Mouse (Mus musculus) left cerebral cortex, postnatal 36 days (tissue): Measurements from ENCODE around the gene Casp6. TPM values are rescaled to one million over a fixed set of nuclear protein-coding genes. Genes with fewer than 3 reads are reported as not detected.

Source experiments
- DNase-seq, 2 experiments: peaks; one replicate each; pipeline ENCODE4 v3.0.0; 2021 to 2022; ENCODE audit warnings: low spot score in 2 of 2, mixed read lengths in 1 of 2
- intact Hi-C: fragments of 180-260 bp; cut with DNase I; formaldehyde crosslinking; loops from one replicate; pipeline ENCODE4 v1.15.1; 2025
- total RNA-seq, 2 experiments: library from RNA; stranded (reverse); gene quantifications; 2 replicates each; pipeline ENCODE4 v1.2.3; 2021

Gene Casp6
- total RNA-seq, 2 experiments from 2014 or later: 4.1 TPM

DNA sequence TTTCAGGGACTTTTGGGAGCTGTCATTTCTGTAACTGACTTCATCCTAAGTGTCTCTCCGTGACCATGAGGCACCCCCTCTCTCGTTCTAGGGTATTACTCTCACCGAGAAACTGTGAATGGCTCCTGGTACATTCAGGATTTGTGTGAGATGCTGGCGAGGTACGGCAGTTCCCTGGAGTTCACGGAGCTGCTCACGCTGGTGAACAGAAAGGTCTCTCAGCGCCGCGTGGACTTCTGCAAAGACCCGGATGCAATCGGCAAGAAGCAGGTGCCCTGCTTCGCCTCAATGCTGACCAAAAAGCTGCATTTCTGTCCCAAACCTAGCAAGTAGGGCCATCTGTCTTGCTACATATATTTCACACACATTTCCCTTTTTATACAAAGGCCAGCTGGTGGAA is 12.0 kb downstream of the Casp6 start:
- no peak for DNase-seq

DNA sequence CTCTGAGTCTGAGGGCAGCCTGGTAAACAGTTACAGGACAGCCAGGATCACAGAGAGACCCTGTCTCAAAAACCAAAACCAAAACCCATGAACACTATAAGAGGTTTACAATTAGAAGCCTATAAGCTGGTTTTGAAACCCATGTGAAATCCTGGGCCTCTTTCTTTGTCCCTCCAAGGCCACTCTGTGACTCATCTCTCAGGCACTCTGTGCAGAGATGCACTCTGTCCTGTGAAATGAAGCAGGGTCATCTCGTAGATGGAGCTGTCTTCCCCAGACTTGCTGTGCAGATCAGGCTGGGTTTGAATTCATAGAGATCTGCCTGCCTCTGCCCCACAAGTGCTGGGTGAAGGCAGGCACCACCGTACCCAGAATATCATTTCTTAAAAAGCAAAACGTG is 16.2 kb downstream of the Casp6 start:
- no peak for DNase-seq
- intact Hi-C loops: loop anchor here (5.0 kb wide), 1 partner anchor 80 kb away; no protein-coding TSS in a partner anchor

More for the DNA sequence above, 12.0 kb downstream of the Casp6 start:
- intact Hi-C loops: no loop called here

DNA sequence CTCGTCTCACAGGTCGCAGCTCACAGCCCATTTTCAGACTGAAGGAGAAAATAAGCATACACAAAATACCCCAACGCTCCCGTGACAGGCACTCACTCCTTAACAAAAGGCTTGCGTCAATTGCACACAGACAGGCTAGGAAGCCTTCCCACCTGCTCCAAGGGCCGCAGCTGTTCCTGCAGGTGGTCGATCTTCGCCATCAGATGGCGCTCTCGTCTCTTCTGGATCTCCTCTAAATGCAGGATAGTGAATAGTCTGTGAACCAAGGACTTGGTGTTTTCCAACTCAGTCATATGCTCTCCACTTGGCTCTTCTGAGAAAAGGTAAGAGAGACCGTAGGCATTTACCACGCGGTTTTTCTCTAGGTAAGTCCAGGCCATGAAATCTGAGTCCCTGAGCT is 17.2 kb downstream of the Casp6 start:
- peak; percentile 76 to 78 for DNase-seq
- intact Hi-C loops: loop anchor here (1.0 to 5.0 kb wide), 2 partner anchors 79 to 161 kb away; no protein-coding TSS in a partner anchor

DNA sequence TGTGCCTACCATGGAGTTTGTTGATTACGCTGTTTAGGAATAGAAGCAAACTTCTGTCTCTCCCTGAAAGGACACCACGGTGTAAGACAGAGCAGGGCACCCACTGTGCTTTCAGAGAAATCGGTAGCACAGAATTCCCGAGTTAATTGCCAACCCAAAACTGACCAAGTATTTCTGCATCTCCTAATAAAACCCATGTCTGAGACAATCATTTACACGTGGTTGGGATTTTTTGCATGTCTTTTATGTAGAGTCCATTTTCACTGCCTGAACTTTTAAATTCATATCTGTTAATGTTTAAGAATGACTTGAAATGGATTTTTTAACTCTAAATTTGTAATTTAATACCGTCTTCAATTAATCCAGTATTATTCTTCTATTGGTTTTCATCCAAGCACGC is 22.4 kb downstream of the Casp6 start:
- intact Hi-C loops: no loop called here
- DNase-seq: no peak

DNA sequence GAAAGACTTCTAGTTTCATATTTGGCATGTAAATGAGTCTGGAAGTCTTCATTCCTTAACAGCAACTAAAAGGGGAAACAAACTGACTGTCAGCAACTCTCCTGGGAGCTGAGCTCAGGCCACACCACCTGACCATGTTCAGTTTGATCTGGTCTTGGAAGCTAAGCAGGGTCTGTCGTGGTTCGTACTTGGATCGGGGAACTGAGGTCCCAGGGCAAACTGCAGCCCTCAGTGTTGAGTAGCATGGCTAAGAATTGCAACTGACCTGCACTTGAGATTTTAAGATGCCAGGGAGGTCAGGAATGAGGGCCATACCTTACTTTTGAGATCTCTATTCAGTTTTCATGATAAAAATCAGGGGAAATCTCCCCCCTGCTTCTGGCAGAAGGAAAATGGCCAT is 24.6 kb downstream of the Casp6 start:
- intact Hi-C loops: no loop called here
- no peak for DNase-seq

DNA sequence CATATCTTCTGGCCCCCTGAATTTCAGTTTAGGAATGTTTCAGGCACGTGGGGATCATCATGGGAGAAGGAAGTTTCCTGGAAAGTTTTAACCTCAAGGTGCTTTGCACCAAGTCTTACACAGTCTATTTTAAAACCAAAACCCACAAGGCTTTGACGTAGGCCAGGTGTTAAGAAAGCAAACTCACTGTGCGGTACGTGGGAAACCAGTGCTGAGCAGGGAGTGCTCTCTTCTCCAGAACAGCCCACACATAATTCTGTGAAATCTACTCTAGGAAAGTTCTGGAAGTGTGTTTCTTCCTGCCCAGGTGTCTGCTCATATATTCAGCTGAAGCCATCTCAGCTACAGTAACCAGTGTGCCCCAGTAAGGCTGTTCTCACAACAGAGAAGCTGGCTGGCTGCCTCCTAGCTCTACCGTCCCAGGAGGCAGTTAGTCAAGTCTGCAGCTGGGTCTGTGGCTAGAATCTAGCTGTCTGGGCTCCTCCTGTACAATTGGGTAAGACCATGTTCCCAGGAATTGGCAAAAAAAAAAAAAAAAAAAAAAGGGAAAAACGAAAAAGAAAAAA is 29.1 kb downstream of the Casp6 start:
- intact Hi-C loops: no loop called here
- DNase-seq: peak; percentile 13 to 24

DNA sequence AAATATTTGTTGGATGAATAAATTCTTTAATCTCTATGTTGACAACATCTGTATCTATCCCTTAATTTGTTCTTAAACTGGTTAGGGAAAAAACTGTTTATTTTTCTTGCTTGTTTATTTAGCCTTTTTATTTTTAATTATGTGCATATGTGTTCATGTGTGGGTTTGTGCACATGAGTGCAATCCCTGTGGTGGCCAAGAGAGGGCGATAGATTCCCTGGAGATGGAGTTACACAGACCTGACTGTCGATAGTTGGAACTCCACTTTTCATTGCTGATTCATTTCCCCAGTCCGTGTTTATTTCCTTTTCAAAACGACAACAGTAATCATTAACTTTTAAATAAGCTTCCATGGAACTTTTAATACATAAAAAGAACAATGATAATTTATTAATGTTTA is 31.2 kb downstream of the Casp6 start:
- intact Hi-C loops: no loop called here
- no peak for DNase-seq

DNA sequence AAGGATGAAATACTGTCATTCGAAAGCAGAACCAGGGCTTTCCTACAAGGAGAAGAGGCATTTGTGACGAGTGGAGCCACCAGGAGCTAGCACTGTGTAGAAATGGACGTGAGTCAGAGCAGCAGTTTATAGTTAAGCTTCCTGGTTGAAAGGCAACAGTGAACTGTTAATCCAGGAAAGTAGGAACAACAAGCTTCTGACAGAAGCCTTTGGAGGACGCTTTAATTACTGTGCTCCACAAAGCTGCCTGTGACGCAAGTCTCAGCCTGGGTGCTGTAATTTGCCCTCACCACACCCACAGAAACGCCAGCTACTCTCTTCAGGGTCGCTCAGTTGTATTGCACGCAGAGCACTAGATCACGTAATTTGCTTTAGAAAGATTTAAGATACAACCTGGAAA is 35.3 kb downstream of the Casp6 start:
- intact Hi-C loops: no loop called here
- no peak for DNase-seq

DNA sequence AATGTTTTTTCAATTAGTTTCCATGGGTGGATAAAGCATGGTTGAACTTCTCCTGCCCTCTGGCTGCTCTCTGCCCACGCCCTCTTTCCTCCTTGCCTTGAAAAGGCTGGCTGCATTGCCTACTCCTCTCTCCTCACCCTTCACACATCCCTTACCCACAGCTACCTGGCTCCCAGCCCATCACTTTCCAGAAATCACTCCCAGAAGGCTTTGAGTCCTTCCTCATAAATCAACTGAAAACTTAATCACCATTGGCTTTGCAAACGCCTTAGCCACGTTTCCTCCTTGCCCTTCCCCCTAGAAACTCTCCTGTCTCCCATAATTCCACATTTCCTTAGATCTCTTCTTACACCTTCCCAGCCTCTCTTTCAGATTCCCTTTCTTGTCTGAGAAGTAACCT is 36.6 kb downstream of the Casp6 start:
- intact Hi-C loops: no loop called here
- DNase-seq: no peak

DNA sequence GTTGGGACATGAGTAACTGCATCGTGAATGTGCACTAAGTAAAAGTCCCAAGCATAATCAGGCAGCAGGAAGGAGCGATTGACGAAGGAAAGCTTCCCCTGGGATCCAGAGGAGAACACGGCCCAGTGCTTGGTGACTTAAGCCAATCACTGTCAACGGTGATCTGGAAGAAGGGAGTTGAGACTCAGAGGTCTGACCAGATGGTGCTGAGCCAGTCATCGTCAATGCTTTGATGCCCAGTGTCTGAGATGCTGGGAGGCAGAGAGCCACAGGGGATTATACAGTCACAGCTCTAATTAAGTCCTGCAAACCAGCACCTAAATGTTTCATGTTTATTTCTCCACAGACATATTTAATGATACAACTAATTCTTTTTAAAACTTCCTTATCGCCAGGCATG is 37.8 kb downstream of the Casp6 start:
- intact Hi-C loops: no loop called here
- DNase-seq: no peak

DNA sequence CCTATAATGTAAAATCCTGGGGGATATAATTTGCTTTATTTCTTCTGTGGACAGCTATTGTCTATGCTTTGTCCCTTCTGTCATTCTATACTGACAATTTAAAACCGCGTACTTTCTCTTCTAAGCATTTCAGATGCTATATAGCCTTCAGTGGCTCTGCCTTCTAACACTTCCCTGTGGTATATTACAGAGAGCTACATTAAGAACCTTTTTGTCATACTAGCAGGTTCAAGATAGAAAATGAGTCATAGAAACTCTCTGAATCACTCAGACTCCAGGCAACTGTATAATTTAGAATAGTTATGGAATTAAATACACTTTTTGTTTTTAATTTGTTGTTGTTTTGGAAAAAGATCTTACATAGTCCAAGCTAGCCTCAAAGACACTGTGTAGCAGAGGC is 39.6 kb downstream of the Casp6 start:
- no peak for DNase-seq
- intact Hi-C loops: no loop called here

DNA sequence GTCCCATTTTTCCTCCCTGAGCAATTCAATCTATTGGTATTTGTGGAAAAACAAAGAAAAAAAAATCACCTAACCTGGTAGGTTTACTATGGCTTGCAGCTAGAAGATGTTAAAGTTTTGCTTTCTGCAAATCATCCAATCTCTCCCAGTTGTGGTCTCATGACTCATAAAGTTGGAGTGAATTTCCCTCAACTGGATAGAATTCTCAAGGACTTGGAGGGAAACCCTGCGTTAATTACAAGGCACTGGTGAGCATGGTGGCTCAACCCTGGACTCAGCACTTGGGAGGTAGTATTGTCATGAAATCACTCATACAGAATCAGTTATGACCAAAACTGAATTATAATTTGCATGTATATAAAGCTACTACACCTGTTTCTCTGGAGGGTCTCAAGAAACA is 40.1 kb downstream of the Casp6 start:
- intact Hi-C loops: no loop called here
- DNase-seq: no peak

DNA sequence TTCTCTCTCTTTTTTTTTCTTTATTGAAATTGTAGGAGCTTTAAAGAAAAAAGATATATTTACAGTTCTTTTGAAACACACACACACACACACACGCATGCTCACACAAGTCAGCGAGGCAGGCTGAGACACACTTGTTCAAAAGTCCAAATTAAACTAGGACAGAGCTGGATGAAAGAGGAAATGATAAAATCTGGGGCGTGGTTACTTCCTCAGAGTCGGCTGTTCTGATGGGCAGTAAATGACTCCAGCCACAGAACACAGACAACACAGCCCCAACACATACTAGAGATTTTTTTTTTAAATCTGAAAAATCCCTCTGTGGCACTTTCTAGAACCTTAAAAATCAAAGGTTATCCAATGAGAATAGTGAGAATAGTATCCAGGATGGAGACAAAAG is 42.6 kb downstream of the Casp6 start:
- no peak for DNase-seq
- intact Hi-C loops: no loop called here

DNA sequence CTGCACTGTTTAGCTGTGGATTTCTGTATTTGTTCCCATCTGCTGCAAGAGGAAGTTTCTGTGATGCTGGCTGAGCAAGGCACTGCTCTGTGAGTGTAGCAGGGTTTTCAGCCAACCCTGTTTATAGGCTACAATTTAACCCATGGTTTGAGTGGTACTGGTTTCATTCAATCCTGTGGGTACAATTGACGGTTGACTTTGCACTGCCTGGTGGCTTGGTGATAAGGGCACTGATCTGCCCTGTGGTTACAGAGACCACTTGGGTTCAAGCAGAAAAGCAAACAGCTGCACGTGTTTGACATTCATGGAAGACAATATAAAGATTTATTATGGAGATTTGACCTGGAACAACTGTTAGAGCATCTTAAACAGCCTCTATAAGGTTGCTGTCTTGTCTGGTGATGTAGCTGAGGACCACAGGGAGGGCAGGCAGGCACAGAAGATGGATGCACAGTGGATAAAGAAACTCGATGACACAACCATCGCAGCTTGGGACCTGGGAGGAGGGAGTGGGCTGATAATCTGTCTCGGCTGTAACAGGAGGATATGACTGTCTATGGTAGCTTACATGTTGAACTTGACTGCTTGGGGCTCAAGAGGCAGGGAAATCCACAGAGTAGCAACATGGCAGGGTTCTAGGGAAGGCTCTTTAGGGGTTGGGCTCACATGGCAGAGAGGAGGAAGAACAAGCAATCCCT is 45.1 kb downstream of the Casp6 start:
- no peak for DNase-seq
- intact Hi-C loops: no loop called here

DNA sequence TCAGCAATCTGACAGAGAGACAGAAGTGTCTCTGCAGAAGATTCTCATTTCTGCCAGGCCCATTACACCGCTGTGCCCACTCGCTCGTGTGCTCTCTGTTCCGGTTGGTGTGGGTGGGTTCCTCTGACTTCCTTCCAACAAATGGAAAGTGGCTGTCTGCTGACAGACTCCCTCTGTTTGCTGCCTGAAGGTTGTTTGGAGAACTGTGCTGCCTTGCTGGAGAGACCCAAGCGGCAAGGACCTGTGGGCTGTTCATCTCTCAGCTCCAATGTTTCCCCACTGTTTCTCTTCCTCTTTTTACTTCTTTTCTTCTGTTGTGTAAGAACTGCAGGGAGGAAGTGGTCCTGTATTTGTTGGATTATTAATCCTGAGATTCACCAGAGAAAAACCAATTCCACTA is 47.1 kb downstream of the Casp6 start:
- intact Hi-C loops: no loop called here
- peak; percentile 54 to 61 for DNase-seq

DNA sequence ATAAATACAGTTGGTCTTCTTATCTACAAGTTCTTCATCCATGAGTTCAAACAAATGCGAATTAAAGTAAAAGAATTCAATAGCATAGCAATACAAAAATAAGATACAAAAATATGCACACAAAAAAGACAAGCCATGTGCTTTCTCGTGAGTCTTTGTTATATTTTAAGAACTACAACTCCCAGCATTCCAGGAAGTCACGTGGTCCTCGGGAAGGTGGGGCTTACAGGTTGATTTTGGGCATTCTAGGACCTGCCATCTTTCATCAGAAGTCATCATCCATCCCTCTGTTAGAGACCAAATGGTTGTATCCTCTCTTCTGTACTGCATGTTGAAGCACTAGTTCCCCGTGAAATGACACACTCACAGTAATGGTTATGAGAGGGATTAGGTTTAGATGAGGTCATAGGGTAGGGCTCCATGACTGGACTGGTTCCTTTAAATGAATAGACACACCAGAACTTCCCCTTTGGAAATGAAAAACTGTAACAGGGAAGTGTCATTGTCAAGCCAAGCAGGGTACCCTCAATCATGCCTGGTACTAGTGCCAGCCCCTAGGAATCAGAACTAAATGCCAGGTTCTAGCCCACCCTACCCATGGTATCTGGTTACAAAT is 48.0 kb downstream of the Casp6 start:
- intact Hi-C loops: no loop called here
- DNase-seq: no peak

DNA sequence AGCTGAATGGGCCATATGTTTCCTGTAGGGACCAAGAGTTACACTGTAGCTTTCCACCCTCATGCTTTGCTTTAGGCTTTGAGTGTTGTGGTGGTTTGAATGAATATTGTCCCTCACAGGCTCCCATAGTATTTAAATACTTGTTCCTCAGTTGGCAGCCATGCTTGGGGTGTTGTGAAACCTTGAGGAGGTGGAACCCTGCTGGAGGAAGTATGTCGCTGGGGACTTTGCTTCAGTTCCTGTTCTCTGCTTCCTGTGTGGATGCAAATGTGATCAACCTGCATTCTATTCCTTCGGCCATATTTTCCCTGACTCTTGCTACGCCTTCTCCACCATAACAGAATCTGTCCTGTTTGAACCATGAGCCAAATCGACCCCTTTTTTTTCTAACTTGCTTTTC is 52.1 kb downstream of the Casp6 start:
- DNase-seq: no peak
- intact Hi-C loops: no loop called here

DNA sequence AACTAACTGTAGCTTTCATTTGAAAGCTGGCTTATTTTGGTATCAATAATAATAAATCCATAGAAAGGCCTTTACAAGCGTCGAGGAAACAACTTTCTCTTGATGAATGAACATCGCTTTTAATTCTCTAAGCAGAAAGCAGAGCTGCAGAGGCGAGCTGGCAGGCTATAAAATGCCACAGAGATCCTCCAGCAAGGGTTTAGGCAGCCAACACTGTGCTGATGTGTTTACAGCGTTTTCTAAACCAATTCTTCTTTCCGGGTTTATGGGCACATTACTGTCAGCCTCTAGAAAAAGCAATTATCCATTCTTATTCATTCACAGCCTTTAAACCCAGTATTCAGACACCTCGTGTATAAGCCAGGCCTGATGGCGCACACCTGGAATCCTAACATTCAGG is 61.3 kb downstream of the Casp6 start:
- intact Hi-C loops: no loop called here
- DNase-seq: no peak
